Mouse (Mus musculus) frontal cortex, postnatal 25 days (tissue): ENCODE measurements around the gene Phb.
"Not testable (repeated sequence)": the region's sequence is repeated elsewhere in the genome, so short reads cannot be mapped to it uniquely, and the experiment has no call there.

Experiments used
- DNase-seq, 2 experiments: peaks; one replicate each; pipeline ENCODE4 v3.0.0; 2022; ENCODE audit warnings: low spot score in 2 of 2

Phb gene

GRCm38 (mm10) chr11:95650981-95651380 lies 15.8 kb upstream of the Phb start:
- DNase-seq, result no peak

DNA sequence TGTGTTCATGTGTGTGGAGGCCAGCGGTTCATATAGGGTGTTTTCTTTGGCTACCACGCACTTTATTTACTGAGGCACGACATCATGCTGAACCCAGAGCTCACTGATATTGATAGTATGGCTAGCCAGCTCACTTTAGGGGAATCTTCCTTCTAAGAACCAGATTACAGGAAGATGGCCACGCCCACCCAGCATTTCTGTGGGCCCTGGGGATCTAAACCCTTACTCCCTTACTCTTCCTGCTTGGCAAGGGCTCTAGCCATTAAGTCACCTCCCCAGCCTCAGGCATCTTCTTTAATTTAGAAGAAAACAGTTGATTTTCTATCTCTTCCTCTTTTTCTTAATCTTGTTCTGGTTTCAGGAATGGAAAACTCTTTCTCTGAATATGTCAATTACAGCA lies 9.3 kb upstream of the Phb start:
- DNase-seq, result no peak

- DNase-seq, result no peak
Measured at GRCm38 (mm10) chr11:95667177-95667576, 420 bp downstream of the Phb start.

DNA sequence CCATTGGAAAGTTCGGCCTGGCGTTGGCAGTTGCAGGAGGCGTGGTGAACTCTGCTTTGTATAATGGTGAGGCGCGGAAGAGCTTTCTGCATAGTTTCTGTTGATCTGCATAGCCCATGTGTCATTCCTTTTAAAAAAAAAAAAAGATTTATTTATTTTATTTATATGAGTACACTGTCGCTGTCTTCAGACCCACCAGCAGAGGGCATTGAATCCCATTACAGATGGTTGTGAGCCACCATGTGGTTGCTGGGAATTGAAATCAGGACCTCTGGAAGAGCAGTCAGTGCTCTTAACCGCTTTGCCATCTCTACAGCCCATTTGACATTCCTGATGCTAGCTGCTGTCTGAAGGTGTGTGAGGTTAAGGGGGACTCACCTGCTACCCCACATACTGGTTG lies 1.3 kb downstream of the Phb start:
- DNase-seq, result not testable (repeated sequence)

DNA sequence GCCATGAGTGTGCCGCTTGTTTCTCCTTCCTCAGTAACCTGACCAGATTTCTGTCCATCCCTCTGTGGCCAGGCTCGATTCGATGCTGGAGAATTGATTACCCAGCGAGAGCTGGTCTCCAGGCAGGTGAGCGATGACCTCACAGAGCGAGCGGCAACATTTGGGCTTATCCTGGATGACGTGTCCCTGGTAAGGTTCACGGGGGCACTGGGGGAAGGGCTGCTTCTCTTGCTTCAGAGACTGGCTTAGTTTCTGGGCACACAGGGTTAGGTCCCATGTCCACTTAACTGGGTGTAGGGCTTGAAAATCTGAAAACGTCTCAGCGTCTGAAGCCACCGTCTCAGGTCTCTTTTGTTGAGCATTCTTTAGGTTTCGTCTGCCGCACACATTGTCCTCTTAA lies 8.7 kb downstream of the Phb start:
- no peak for DNase-seq

DNA sequence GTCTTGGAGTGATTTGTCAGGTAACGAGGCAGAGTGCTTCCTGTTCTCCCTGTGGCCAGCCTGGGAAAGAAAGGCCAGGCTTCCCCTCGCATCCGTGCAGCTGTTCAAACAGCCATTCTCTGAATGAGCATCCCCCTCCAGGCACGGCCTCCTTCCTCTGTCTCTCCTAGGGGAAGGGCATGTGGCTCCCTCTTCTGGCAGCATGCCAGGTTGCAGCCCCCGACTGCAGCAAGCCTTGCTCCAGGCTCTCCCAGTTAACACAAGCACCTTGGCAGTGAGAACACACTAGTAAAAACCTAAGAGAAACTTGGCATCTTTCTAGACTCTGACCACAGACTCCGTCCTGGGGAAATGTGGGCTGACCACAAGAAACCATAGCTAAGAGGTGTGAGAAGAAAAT lies 9.6 kb downstream of the Phb start:
- DNase-seq, result no peak

DNA sequence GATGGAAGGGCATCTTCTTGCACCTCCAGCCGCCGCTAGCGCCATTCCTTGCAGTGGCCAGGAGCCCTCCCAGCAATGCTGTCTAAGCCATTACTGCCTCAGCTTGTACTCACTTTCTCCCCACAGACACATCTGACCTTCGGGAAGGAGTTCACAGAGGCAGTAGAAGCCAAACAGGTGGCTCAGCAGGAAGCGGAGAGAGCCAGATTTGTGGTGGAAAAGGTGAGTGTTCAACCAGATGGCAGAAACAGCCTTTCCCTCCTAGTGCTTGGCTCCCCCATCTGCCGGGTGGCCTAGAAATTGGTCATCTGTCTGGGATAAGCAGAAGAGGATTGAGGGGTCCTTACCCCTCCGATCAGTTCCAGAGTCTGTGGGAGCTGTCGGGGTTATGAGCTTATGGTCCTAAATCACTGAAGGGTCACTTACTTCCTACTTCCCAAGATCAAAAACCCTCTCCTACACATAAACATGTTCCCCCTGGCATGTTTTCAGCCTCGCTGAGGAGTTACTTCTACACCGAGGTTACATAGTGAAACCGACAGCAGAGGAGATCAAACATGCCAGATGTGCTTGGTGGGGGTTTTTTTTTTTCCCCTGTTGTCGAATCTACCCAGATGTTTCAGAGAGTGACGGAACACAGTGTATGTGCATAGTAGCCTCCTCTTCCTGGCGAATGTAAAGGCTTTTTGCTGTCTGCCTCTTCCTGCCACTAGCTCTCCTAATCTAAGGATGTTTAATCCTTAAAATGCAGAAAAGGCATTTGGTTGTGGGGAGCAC lies 11.4 kb downstream of the Phb start:
- no peak for DNase-seq

DNA sequence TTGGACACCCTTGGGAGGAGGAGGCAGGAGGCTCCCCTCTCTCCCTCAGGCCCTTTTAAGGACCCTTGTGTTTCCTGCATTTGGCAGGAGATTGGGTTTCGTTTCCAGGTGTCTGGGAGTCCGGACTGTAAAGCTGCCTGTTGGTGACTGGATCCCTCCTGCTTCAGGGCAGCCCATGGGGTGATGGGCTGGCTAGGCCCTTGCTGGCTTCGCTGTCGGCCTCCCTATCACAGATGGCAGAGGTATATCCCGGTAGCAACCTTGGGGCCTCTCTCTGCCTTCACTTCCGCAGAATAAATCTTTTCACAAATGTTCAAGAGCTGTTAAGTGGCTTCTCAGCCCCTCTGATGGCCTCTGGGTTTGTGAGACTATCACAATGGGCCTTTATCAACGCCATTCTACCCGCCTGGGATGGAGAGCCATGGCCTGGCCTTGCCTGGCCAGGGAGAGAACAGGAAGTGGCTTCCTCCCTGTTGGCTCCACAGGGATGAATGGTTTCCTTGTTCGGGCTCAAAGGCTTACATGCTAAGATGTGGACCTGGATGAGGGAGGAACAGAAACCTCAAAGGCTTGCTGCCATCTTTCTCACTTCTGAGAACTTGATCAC lies 15.3 kb downstream of the Phb start:
- no peak for DNase-seq

DNA sequence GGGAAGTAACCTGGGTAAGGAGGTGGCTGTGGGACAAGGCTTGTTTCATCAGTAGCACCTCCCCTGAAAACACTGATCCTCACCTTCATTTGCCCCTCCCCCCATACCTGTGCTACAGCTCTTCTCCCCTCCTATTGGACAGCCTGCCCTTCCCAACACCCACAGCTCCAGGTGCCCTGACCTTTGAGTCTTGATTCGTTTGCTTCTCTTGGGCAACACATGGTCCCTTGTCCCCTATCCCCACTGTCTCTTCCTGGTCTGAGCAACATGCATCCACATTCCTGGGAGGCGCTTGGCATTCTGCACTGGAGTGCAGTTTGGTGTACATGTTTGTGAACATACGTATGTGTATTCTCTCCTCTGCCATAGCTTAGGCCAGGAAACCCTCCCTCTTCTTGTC lies 16.2 kb downstream of the Phb start:
- no peak for DNase-seq

DNA sequence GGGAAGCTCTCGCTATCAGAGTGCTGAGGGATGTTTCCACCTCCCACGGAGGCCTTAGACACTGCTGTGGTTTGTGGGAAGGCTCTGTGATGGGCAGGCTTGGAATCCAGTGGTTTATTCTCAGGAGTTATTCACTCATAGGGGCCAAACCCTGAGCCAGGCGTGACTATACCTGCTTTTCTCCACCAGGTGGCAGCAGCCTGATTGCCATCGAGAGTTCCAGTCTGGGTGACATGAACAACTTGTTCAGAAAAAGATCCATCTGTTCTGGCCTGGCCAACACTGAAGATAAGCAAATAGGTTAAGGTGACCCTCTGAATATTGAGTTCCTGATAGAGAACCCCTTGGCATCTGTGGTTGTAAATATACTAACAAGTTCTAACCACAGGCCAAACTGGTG lies 19.3 kb downstream of the Phb start:
- peak; percentile 70 to 75 for DNase-seq

- no peak for DNase-seq
Measured at GRCm38 (mm10) chr11:95687084-95687656, 20.4 kb downstream of the Phb start.

- DNase-seq, result no peak
Measured at GRCm38 (mm10) chr11:95688515-95688914, 21.8 kb downstream of the Phb start.

GRCm38 (mm10) chr11:95688981-95689380 lies 22.2 kb downstream of the Phb start:
- DNase-seq, result no peak

GRCm38 (mm10) chr11:95689544-95689943 lies 22.8 kb downstream of the Phb start:
- DNase-seq, result no peak

GRCm38 (mm10) chr11:95698541-95698940 lies 31.8 kb downstream of the Phb start:
- DNase-seq, result no peak

DNA sequence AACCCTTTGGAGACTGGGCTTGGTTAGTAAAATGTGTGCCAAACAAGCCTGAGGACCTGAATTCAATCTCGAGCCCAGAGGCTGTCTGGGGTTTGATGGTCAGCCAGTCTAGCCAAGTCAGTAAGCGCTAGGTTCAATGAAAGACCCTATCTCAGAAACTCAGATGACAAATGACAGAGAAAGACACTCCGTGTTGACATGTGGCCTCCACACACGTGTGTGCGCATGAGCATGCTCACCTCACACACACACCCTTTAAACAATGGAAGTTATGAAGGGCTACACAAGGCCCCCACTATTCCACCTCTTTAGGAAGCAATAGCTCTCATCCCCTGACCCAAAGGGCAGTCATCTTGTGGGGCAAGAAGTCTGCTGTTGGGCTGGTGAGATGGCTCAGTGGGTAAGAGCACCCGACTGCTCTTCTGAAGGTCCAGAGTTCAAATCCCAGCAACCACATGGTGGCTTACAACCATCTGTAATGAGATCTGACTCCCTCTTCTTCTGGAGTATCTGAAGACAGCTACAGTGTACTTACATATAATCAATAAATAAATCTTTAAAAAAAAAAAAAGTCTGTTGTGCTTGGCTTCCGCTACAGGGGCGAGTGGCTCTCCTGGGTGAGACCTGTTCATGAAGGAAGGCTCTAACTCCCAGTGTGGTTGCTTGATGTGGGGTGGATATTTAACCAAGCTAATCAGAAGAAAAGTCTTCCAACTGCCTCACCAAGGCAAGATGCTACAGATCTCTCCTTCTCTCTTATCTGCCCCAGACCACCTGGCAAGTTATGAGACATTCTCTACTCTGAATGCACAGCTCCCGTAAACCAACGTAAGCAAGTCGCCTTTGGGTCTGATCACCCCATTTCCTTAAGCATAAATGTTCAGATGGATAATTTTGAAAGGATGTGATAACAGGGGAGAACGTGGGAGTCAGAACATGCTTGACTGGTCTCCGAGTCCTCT lies 34.3 kb downstream of the Phb start:
- no peak for DNase-seq

- no peak for DNase-seq
Measured at GRCm38 (mm10) chr11:95704032-95704969, 37.5 kb downstream of the Phb start.

GRCm38 (mm10) chr11:95704970-95705330 lies 38.2 kb downstream of the Phb start:
- DNase-seq, result no peak

DNA sequence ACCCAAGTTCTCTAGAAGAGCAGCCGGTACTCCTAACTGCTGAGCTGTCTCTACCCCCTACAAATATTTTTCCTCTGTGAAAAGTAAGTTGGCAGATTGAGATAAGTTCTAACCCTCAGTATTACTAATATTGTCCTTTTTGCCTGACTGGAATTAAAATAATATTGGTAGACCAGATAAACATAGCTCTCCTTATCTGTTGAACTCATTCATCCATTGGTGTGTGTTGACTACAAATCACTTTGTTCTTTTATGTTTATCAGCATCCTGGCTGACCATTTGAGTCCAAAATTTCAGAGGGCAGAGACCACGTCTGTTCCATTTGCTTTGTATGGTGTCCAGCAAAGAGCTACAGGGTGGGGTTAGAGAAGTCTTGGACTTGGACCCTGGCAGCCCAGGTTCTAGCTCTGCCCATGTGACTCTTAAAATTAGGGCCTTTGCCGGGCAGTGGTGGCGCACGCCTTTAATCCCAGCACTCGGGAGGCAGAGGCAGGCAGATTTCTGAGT lies 42.8 kb downstream of the Phb start:
- DNase-seq, result no peak

DNA sequence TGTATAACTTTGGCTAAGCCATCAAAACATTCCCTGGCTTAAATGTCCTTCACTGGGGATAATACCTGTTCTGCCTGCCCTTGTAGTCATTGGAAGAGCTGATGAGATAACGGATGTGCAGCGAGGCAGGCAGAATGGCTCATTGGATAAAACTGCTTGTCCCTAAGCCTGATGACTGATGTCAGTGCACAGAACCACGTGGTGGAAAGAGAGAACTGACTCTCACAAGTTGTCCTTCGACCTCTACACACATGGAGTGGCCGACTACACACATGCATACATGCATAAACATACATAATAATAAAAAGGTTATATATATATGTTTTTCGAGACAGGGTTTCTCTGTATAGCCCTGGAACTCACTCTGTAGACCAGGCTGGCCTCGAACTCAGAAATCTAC lies 43.7 kb downstream of the Phb start:
- DNase-seq, result no peak

GRCm38 (mm10) chr11:95712085-95712562 lies 45.4 kb downstream of the Phb start:
- DNase-seq, result no peak
